Mouse (Mus musculus) MEL (cell line): ENCODE data around the gene 2210017I01Rik. TPM values are rescaled to one million over a fixed set of nuclear protein-coding genes. Genes with fewer than 3 reads are reported as not detected.

ENCODE experiments used
- DNase-seq: peaks from one replicate; pipeline ENCODE4 v3.0.0; 2011; ENCODE audit warnings: low read depth, low spot score
- H3K27ac ChIP-seq: 2 replicates; pipeline ENCODE4 v1.5.1; 2012; ENCODE audit warnings: low read depth, mild to moderate bottlenecking, control low read depth, low read length, moderate library complexity; ENCODE audit not compliant: control insufficient read depth
- H3K27me3 ChIP-seq, 2 experiments: fragments of 150-350 bp in 1 of 2; sonication (generic) in 1 of 2; 2 replicates each; pipeline ENCODE4 v1.6.1; 2012; ENCODE audit warnings: low read length in 2 of 2, mild to moderate bottlenecking in 2 of 2, improper control_type of control experiment in 1 of 2, moderate library complexity in 1 of 2; ENCODE audit not compliant: insufficient read depth in 2 of 2, control insufficient read depth in 1 of 2
- H3K36me3 ChIP-seq, 2 experiments: 2 replicates each; pipeline ENCODE4 v1.6.1; 2012 to 2014; ENCODE audit warnings: low read length in 2 of 2, improper control_type of control experiment in 1 of 2, inconsistent platforms in 1 of 2, mild to moderate bottlenecking in 1 of 2; ENCODE audit not compliant: insufficient read depth in 2 of 2, control insufficient read depth in 1 of 2
- H3K4me1 ChIP-seq, 2 experiments: fragments of 150-350 bp in 1 of 2; sonication (generic) in 1 of 2; 2 replicates each; pipeline ENCODE4 v1.6.1; 2012; ENCODE audit warnings: low read length in 2 of 2, improper control_type of control experiment in 1 of 2, mild to moderate bottlenecking in 1 of 2; ENCODE audit not compliant: insufficient read depth in 2 of 2, control insufficient read depth in 1 of 2
- H3K4me3 ChIP-seq, 2 experiments: fragments of 150-350 bp in 1 of 2; sonication (generic) in 1 of 2; 2 replicates each; pipeline ENCODE4 v1.5.1; 2012; ENCODE audit warnings: low read depth in 2 of 2, low read length in 2 of 2, mild to moderate bottlenecking in 2 of 2, moderate library complexity in 2 of 2, control low read depth in 1 of 2, improper control_type of control experiment in 1 of 2; ENCODE audit not compliant: control insufficient read depth in 1 of 2, insufficient read depth in 1 of 2
- H3K79me2 ChIP-seq: 2 replicates; pipeline ENCODE4 v1.6.1; 2012; ENCODE audit warnings: mild to moderate bottlenecking, low read length, moderate library complexity; ENCODE audit not compliant: control insufficient read depth, poor library complexity, insufficient read depth
- H3K9ac ChIP-seq: 2 replicates; pipeline ENCODE4 v1.6.1; 2012; ENCODE audit warnings: low read depth, mild to moderate bottlenecking, control low read depth, low read length, moderate library complexity; ENCODE audit not compliant: control insufficient read depth, poor library complexity, severe bottlenecking
- H3K9me3 ChIP-seq: fragments of 150-350 bp; sonication (generic); replicated peaks from 2 replicates; pipeline ENCODE4 v1.6.1; 2012; ENCODE audit warnings: mild to moderate bottlenecking, low read length, improper control_type of control experiment, moderate library complexity; ENCODE audit not compliant: insufficient read depth
- CHD1 ChIP-seq: IDR thresholded peaks from 2 replicates; pipeline ENCODE4 v1.6.1; 2012; ENCODE audit warnings: low read depth, mild to moderate bottlenecking, inconsistent platforms, low read length, improper control_type of control experiment
- CHD2 ChIP-seq: IDR thresholded peaks from 2 replicates; pipeline ENCODE4 v1.6.1; 2011; ENCODE audit warnings: low read length, improper control_type of control experiment
- E2F4 ChIP-seq: IDR thresholded peaks from 2 replicates; pipeline ENCODE4 v1.6.1; 2011; ENCODE audit warnings: low read depth, low read length, improper control_type of control experiment, borderline replicate concordance
- ELF1 ChIP-seq: IDR thresholded peaks from 2 replicates; pipeline ENCODE4 v1.6.1; 2014; ENCODE audit warnings: low read depth, mild to moderate bottlenecking, inconsistent platforms, low read length, improper control_type of control experiment, moderate library complexity
- ETS1 ChIP-seq: IDR thresholded peaks from 2 replicates; pipeline ENCODE4 v1.6.1; 2012; ENCODE audit warnings: low read depth, mild to moderate bottlenecking, inconsistent platforms, low read length, improper control_type of control experiment, moderate library complexity
- KAT2A ChIP-seq: conservative IDR thresholded peaks from 2 replicates; pipeline ENCODE4 v1.6.1; 2012; ENCODE audit warnings: low read depth, low read length, improper control_type of control experiment, inconsistent platforms
- MAFK ChIP-seq: IDR thresholded peaks from 2 replicates; pipeline ENCODE4 v1.6.1; 2011; ENCODE audit warnings: low read depth, mild to moderate bottlenecking, low read length, improper control_type of control experiment, borderline replicate concordance
- MAX ChIP-seq: IDR thresholded peaks from 2 replicates; pipeline ENCODE4 v1.6.1; 2011; ENCODE audit warnings: low read length, improper control_type of control experiment
- MAZ ChIP-seq: IDR thresholded peaks from 2 replicates; pipeline ENCODE4 v1.6.1; 2012; ENCODE audit warnings: low read depth, mild to moderate bottlenecking, inconsistent platforms, low read length, improper control_type of control experiment
- MEF2A ChIP-seq: IDR thresholded peaks from 2 replicates; pipeline ENCODE4 v1.6.1; 2014; ENCODE audit warnings: low read depth, mild to moderate bottlenecking, inconsistent platforms, low read length, improper control_type of control experiment; ENCODE audit not compliant: poor library complexity, insufficient replicate concordance, severe bottlenecking; ENCODE audit errors: extremely low read depth
- MYC ChIP-seq: IDR thresholded peaks from 2 replicates; pipeline ENCODE4 v1.6.1; 2011; ENCODE audit warnings: low read depth, mild to moderate bottlenecking, low read length, improper control_type of control experiment, moderate library complexity
- NELFE ChIP-seq: IDR thresholded peaks from 2 replicates; pipeline ENCODE4 v1.6.1; 2011; ENCODE audit warnings: low read depth, low read length, improper control_type of control experiment
- NRF1 ChIP-seq: IDR thresholded peaks from 2 replicates; pipeline ENCODE4 v1.6.1; 2014; ENCODE audit warnings: low read depth, mild to moderate bottlenecking, inconsistent platforms, low read length, improper control_type of control experiment, moderate library complexity; ENCODE audit not compliant: poor library complexity, insufficient read depth, severe bottlenecking
- POLR2A ChIP-seq, 2 experiments: IDR thresholded peaks; 2 replicates each; pipeline ENCODE4 v1.6.1; 2011 to 2012; ENCODE audit warnings: low read length in 2 of 2, mild to moderate bottlenecking in 2 of 2, control low read depth in 1 of 2, improper control_type of control experiment in 1 of 2, low read depth in 1 of 2, moderate library complexity in 1 of 2; ENCODE audit not compliant: control insufficient read depth in 1 of 2, insufficient read depth in 1 of 2, poor library complexity in 1 of 2
- POLR2AphosphoS2 ChIP-seq: IDR thresholded peaks from 2 replicates; pipeline ENCODE4 v1.6.1; 2011; ENCODE audit warnings: low read length, improper control_type of control experiment
- POLR2AphosphoS5 ChIP-seq: IDR thresholded peaks from 2 replicates; pipeline ENCODE4 v1.6.1; 2012; ENCODE audit warnings: low read depth, borderline replicate concordance, mild to moderate bottlenecking, inconsistent platforms, low read length, moderate library complexity, mixed read lengths
- RCOR1 ChIP-seq: IDR thresholded peaks from 2 replicates; pipeline ENCODE4 v1.6.1; 2012; ENCODE audit warnings: low read depth, mild to moderate bottlenecking, inconsistent platforms, low read length, improper control_type of control experiment
- SIN3A ChIP-seq: IDR thresholded peaks from 2 replicates; pipeline ENCODE4 v1.6.1; 2012; ENCODE audit warnings: low read length, improper control_type of control experiment, inconsistent platforms
- TAL1 ChIP-seq: IDR thresholded peaks from 2 replicates; pipeline ENCODE4 v1.6.1; 2012; ENCODE audit warnings: mild to moderate bottlenecking, inconsistent platforms, low read length, moderate library complexity, mixed read lengths
- TBP ChIP-seq: IDR thresholded peaks from 2 replicates; pipeline ENCODE4 v1.8.0; 2011; ENCODE audit warnings: low read depth, low read length, improper control_type of control experiment
- TCF12 ChIP-seq: IDR thresholded peaks from 2 replicates; pipeline ENCODE4 v1.6.1; 2014; ENCODE audit warnings: low read depth, mild to moderate bottlenecking, inconsistent platforms, low read length, improper control_type of control experiment, moderate library complexity
- UBTF ChIP-seq: IDR thresholded peaks from 2 replicates; pipeline ENCODE4 v1.6.1; 2012; ENCODE audit warnings: low read depth, mild to moderate bottlenecking, inconsistent platforms, low read length, improper control_type of control experiment, moderate library complexity, borderline replicate concordance; ENCODE audit not compliant: insufficient read depth
- ZC3H11A ChIP-seq: IDR thresholded peaks from 2 replicates; pipeline ENCODE4 v1.6.1; 2012; ENCODE audit warnings: low read depth, mild to moderate bottlenecking, inconsistent platforms, low read length, improper control_type of control experiment
- ZKSCAN1 ChIP-seq: IDR thresholded peaks from 2 replicates; pipeline ENCODE4 v1.6.1; 2012; ENCODE audit warnings: low read depth, mild to moderate bottlenecking, inconsistent platforms, low read length, improper control_type of control experiment, moderate library complexity
- ZMIZ1 ChIP-seq: IDR thresholded peaks from 2 replicates; pipeline ENCODE4 v1.6.1; 2012; ENCODE audit warnings: low read depth, mild to moderate bottlenecking, inconsistent platforms, low read length, improper control_type of control experiment, moderate library complexity
- polyA plus RNA-seq, 2 experiments: library from polyadenylated mRNA; stranded (reverse) in 1 of 2; unstranded in 1 of 2; fragments of >175 nt in 1 of 2; fragments of >200 nt in 1 of 2; gene quantifications; 2 replicates each; pipeline versions ENCODE4 v1.2.1 to v1.2.4; 2012; ENCODE audit warnings: low replicate concordance in 2 of 2, low read depth in 1 of 2; ENCODE audit not compliant: insufficient read length in 2 of 2, insufficient read depth in 1 of 2, missing spikeins in 1 of 2
- total RNA-seq: library from RNA; depleted of rRNA; stranded (reverse); fragments of 300-350 nt; gene quantifications from 2 replicates; pipeline ENCODE4 v1.2.3, GENCODE M21; 2012

The 2210017I01Rik gene
- total and polyA plus RNA-seq, 3 experiments: not detected

DNA sequence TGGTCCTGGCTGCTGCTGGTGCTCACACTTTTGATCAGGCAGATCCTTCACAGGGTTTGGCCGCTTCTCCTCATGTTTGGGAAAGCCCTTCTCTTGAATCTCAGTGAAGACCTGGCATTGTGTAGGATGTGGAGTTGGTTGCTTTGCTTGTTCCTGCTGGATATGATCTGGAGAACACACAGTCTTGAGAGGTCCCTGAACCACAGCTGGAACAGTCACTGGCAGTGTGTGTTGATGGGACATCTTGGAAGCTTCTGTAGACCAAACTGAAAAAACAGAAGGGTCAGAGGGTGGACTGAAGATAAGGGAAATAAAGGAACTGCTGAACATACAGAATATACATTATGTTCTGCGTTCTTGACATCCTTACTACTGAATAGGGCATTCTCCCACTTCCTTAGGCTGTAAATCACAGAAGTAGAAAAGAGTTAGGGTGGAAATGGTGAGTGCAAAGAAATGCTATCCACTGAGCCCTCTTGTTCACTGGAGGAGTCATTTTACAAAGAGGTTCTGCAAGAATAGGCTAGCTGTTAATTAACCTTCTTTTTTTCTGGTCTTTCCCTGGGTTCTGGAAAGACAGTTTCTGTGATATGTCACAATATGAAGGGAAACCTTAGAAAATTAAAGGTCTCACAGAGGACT, 34.7 kb downstream of the 2210017I01Rik start:
- no peak overlapping the region for H3K27ac ChIP-seq
- H3K4me3 ChIP-seq: no peak overlapping the region
- no peaks in the 10 kb centered on the region for H3K79me2 ChIP-seq
- H3K9me3 ChIP-seq: no peaks in the 10 kb centered on the region
- no peaks in the 10 kb centered on the region for H3K27me3 ChIP-seq
- H3K9ac ChIP-seq: no peak overlapping the region
- H3K4me1 ChIP-seq: no peaks in the 10 kb centered on the region
- no peaks in the 10 kb centered on the region for H3K36me3 ChIP-seq
- TF ChIP-seq MAX (no peak), TCF12 (no peak), POLR2A (IDR thresholded peaks at IDR 0.05; ENCODE audit: control insufficient read depth in 1 of 2, insufficient read depth in 1 of 2, low read depth in 1 of 2, low read length in 2 of 2, poor library complexity in 1 of 2) (no peak), POLR2AphosphoS5 (no peak), POLR2AphosphoS2 (no peak), CHD1 (no peak), ELF1 (no peak), ZKSCAN1 (no peak)
- DNase-seq: no peak

DNA sequence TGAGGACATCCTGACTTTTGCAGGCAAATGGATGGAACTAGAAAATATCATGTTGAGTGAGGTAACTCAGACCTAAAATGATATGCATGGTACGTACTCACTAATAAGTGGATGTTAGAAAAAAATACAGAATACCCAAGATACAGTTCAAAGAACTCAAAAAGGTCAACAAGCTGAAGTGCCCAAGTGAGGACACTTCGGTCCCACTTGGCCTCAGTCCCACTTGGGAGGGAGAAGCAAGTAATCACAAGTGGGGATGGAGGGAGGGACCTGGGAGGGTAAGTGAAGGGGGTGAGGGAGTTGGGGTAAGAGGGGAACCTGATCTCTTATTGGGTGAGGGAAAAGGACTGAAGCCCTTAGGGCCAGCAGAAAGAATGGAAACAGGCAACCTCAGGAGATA, 38.5 kb downstream of the 2210017I01Rik start:
- Histone ChIP-seq H3K9me3 (no peaks in the 10 kb centered on the region), H3K4me3 (no peak overlapping the region), H3K9ac (no peak overlapping the region), H3K27me3 (no peaks in the 10 kb centered on the region), H3K27ac (no peak overlapping the region), H3K4me1 (no peaks in the 10 kb centered on the region), H3K79me2 (no peaks in the 10 kb centered on the region), H3K36me3 (no peaks in the 10 kb centered on the region)
- no peak for TF ChIP-seq MAFK
- TF ChIP-seq TBP: no peak
- no peak for TF ChIP-seq MEF2A
- TF ChIP-seq ZMIZ1: no peak
- no peak for TF ChIP-seq NRF1
- no peak for TF ChIP-seq SIN3A
- no peak for TF ChIP-seq ZKSCAN1
- TF ChIP-seq CHD1: no peak
- TF ChIP-seq ETS1: no peak
- TF ChIP-seq ZC3H11A: no peak
- TF ChIP-seq KAT2A: no peak
- TF ChIP-seq CHD2: no peak
- no peak for TF ChIP-seq MAZ
- no peak for TF ChIP-seq NELFE
- TF ChIP-seq TAL1: no peak
- no peak for TF ChIP-seq RCOR1
- TF ChIP-seq MYC: no peak
- no peak for TF ChIP-seq E2F4
- no peak for TF ChIP-seq UBTF
- no peak for TF ChIP-seq TCF12
- DNase-seq: no peak
